Mouse (Mus musculus) liver, adult 2 months (tissue): ENCODE data around the gene Tshz2.

Experiments
- CTCF ChIP-seq: fragments of 200-500 bp; IDR thresholded peaks from 2 replicates; pipeline ENCODE4 v1.5.1; 2011; ENCODE audit warnings: low read depth, low read length, control low read depth
- POLR2A ChIP-seq: fragments of 200-500 bp; IDR thresholded peaks from 2 replicates; pipeline ENCODE4 v1.6.1; 2011; ENCODE audit warnings: low read length, control low read depth; ENCODE audit not compliant: insufficient read depth; ENCODE audit errors: extremely low read depth

GRCm38 (mm10) chr2:169871436-169872060, 238.7 kb downstream of the Tshz2 start:
- TF ChIP-seq POLR2A (no peak), CTCF (no peak)
